Mouse (Mus musculus): ENCODE measurements around the gene D930020B18Rik. TPM values are rescaled to one million over a fixed set of nuclear protein-coding genes. Genes with fewer than 3 reads are reported as not detected.
A peak's percentile ranks its signal among the peaks of the same experiment; 100 is the strongest.

The D930020B18Rik gene
- polyA plus RNA-seq, 1 experiment from 2014 or later, result 0.13 TPM

- Histone ChIP-seq H3K9ac (ENCODE audit: low read depth, low read length) (no peak overlapping the region), H3K9me3 (ENCODE audit: control insufficient read depth, low read length) (no peaks in the 10 kb centered on the region), H3K4me1 (ENCODE audit: control insufficient read depth, insufficient read depth, low read depth, low read length) (0 out of 2 replicates have a peak, but pooled peaks cover 3% of the 10 kb centered on the region), H3K4me2 (ENCODE audit: low read length) (no peak overlapping the region), H3K27ac (ENCODE audit: low read depth, low read length) (no peak overlapping the region), H3K27me3 (replicated peaks; ENCODE audit: control insufficient read depth, insufficient read depth, low read length) (no peaks in the 10 kb centered on the region), H3K4me3 (ENCODE audit: low read length) (no peak overlapping the region), H3K36me3 (ENCODE audit: control insufficient read depth, insufficient read depth, low read length) (no peaks in the 10 kb centered on the region)
- no peak for ATAC-seq
- 64% methylated on average over 7 of the region's 7 CpGs for WGBS
Measured at GRCm38 (mm10) chr10:121687511-121687910, 46.1 kb downstream of the D930020B18Rik start.

- Histone ChIP-seq H3K36me3 (ENCODE audit: control insufficient read depth, insufficient read depth, low read length) (no peaks in the 10 kb centered on the region), H3K27ac (ENCODE audit: low read depth, low read length) (no peak overlapping the region), H3K9ac (ENCODE audit: low read depth, low read length) (no peak overlapping the region), H3K27me3 (replicated peaks; ENCODE audit: control insufficient read depth, insufficient read depth, low read length) (no peaks in the 10 kb centered on the region), H3K4me1 (ENCODE audit: control insufficient read depth, insufficient read depth, low read depth, low read length) (0 out of 2 replicates have a peak, but pooled peaks cover 3% of the 10 kb centered on the region), H3K4me3 (ENCODE audit: low read length) (peak overlapping the region; percentile 19), H3K4me2 (ENCODE audit: low read length) (peak overlapping the region; percentile 40; the same call in 1 of the 2 replicates), H3K9me3 (ENCODE audit: control insufficient read depth, low read length) (no peaks in the 10 kb centered on the region)
- WGBS, result 14% methylated on average over 15 of the region's 15 CpGs
- ATAC-seq, result peak; percentile 92
Measured at GRCm38 (mm10) chr10:121689591-121690314, 48.4 kb downstream of the D930020B18Rik start.

- H3K4me2 ChIP-seq (ENCODE audit: low read length), result peak overlapping the region; percentile 33
- H3K27me3 ChIP-seq (replicated peaks; ENCODE audit: control insufficient read depth, insufficient read depth, low read length), result no peaks in the 10 kb centered on the region
- ATAC-seq, result no peak
- WGBS, result 53% methylated on average over 18 of the region's 18 CpGs
- no peaks in the 10 kb centered on the region for H3K36me3 ChIP-seq (ENCODE audit: control insufficient read depth, insufficient read depth, low read length)
- H3K9me3 ChIP-seq (ENCODE audit: control insufficient read depth, low read length), result peaks cover 3% of the 10 kb centered on the region
- H3K9ac ChIP-seq (ENCODE audit: low read depth, low read length), result no peak overlapping the region
- 0 out of 2 replicates have a peak, but pooled peaks cover 3% of the 10 kb centered on the region for H3K4me1 ChIP-seq (ENCODE audit: control insufficient read depth, insufficient read depth, low read depth, low read length)
- no peak overlapping the region for H3K4me3 ChIP-seq (ENCODE audit: low read length)
- H3K27ac ChIP-seq (ENCODE audit: low read depth, low read length), result no peak overlapping the region
Measured at GRCm38 (mm10) chr10:121692944-121693579, 51.7 kb downstream of the D930020B18Rik start.

GRCm38 (mm10) chr10:121694567-121694966, 53.2 kb downstream of the D930020B18Rik start:
- Histone ChIP-seq H3K4me1 (ENCODE audit: control insufficient read depth, insufficient read depth, low read depth, low read length) (0 out of 2 replicates have a peak, but pooled peaks cover 3% of the 10 kb centered on the region), H3K27me3 (replicated peaks; ENCODE audit: control insufficient read depth, insufficient read depth, low read length) (no peaks in the 10 kb centered on the region), H3K9ac (ENCODE audit: low read depth, low read length) (no peak overlapping the region), H3K9me3 (ENCODE audit: control insufficient read depth, low read length) (peaks cover 3% of the 10 kb centered on the region), H3K4me2 (ENCODE audit: low read length) (no peak overlapping the region), H3K27ac (ENCODE audit: low read depth, low read length) (no peak overlapping the region), H3K4me3 (ENCODE audit: low read length) (no peak overlapping the region), H3K36me3 (ENCODE audit: control insufficient read depth, insufficient read depth, low read length) (no peaks in the 10 kb centered on the region)
- 81% methylated on average over 11 of the region's 11 CpGs for WGBS
- ATAC-seq, result no peak

GRCm38 (mm10) chr10:121701296-121702248, 60.2 kb downstream of the D930020B18Rik start:
- ATAC-seq, result peak; percentile 58; the same call in 1 of the 2 replicates
- H3K27me3 ChIP-seq (replicated peaks; ENCODE audit: control insufficient read depth, insufficient read depth, low read length), result no peaks in the 10 kb centered on the region
- no peak overlapping the region for H3K4me3 ChIP-seq (ENCODE audit: low read length)
- no peak overlapping the region for H3K27ac ChIP-seq (ENCODE audit: low read depth, low read length)
- H3K9me3 ChIP-seq (ENCODE audit: control insufficient read depth, low read length), result no peaks in the 10 kb centered on the region; the same call in 1 of the 2 replicates
- H3K4me2 ChIP-seq (ENCODE audit: low read length), result no peak overlapping the region
- H3K4me1 ChIP-seq (ENCODE audit: control insufficient read depth, insufficient read depth, low read depth, low read length), result no peaks in the 10 kb centered on the region
- no peak overlapping the region; the same call in 1 of the 2 replicates for H3K9ac ChIP-seq (ENCODE audit: low read depth, low read length)
- H3K36me3 ChIP-seq (ENCODE audit: control insufficient read depth, insufficient read depth, low read length), result no peaks in the 10 kb centered on the region
- 57% methylated on average over 11 of the region's 11 CpGs for WGBS

GRCm38 (mm10) chr10:121703619-121704018, 62.2 kb downstream of the D930020B18Rik start:
- H3K9ac ChIP-seq (ENCODE audit: low read depth, low read length), result no peak overlapping the region
- no peaks in the 10 kb centered on the region for H3K27me3 ChIP-seq (replicated peaks; ENCODE audit: control insufficient read depth, insufficient read depth, low read length)
- no peak overlapping the region for H3K4me3 ChIP-seq (ENCODE audit: low read length)
- no peaks in the 10 kb centered on the region for H3K9me3 ChIP-seq (ENCODE audit: control insufficient read depth, low read length)
- WGBS, result 63% methylated on average over 6 of the region's 6 CpGs
- ATAC-seq, result no peak
- no peak overlapping the region for H3K27ac ChIP-seq (ENCODE audit: low read depth, low read length)
- H3K36me3 ChIP-seq (ENCODE audit: control insufficient read depth, insufficient read depth, low read length), result no peaks in the 10 kb centered on the region
- H3K4me1 ChIP-seq (ENCODE audit: control insufficient read depth, insufficient read depth, low read depth, low read length), result no peaks in the 10 kb centered on the region
- H3K4me2 ChIP-seq (ENCODE audit: low read length), result no peak overlapping the region

GRCm38 (mm10) chr10:121704871-121705270, 63.5 kb downstream of the D930020B18Rik start:
- Histone ChIP-seq H3K4me3 (ENCODE audit: low read length) (no peak overlapping the region), H3K27me3 (replicated peaks; ENCODE audit: control insufficient read depth, insufficient read depth, low read length) (no peaks in the 10 kb centered on the region), H3K4me2 (ENCODE audit: low read length) (no peak overlapping the region), H3K9ac (ENCODE audit: low read depth, low read length) (no peak overlapping the region), H3K27ac (ENCODE audit: low read depth, low read length) (no peak overlapping the region), H3K36me3 (ENCODE audit: control insufficient read depth, insufficient read depth, low read length) (no peaks in the 10 kb centered on the region), H3K9me3 (ENCODE audit: control insufficient read depth, low read length) (no peaks in the 10 kb centered on the region), H3K4me1 (ENCODE audit: control insufficient read depth, insufficient read depth, low read depth, low read length) (no peaks in the 10 kb centered on the region)
- 91% methylated on average over 6 of the region's 6 CpGs for WGBS
- no peak for ATAC-seq

GRCm38 (mm10) chr10:121705399-121706163, 64.2 kb downstream of the D930020B18Rik start:
- Histone ChIP-seq H3K9ac (ENCODE audit: low read depth, low read length) (no peak overlapping the region), H3K4me2 (ENCODE audit: low read length) (no peak overlapping the region), H3K4me3 (ENCODE audit: low read length) (no peak overlapping the region), H3K27ac (ENCODE audit: low read depth, low read length) (no peak overlapping the region), H3K9me3 (ENCODE audit: control insufficient read depth, low read length) (no peaks in the 10 kb centered on the region), H3K36me3 (ENCODE audit: control insufficient read depth, insufficient read depth, low read length) (no peaks in the 10 kb centered on the region), H3K4me1 (ENCODE audit: control insufficient read depth, insufficient read depth, low read depth, low read length) (no peaks in the 10 kb centered on the region), H3K27me3 (replicated peaks; ENCODE audit: control insufficient read depth, insufficient read depth, low read length) (no peaks in the 10 kb centered on the region)
- 82% methylated on average over 15 of the region's 15 CpGs for WGBS
- ATAC-seq, result no peak
